Mouse (Mus musculus): ENCODE data around the gene Aldh1a3.

- TF ChIP-seq EP300 (IDR thresholded peaks at IDR 0.05) = no peak
- TF ChIP-seq CTCF (IDR thresholded peaks at IDR 0.05) = peak; percentile 94
Observed at GRCm38 (mm10) chr7:66434453-66434935, 7.2 kb upstream of the Aldh1a3 start.

Measured in lung, postnatal 0 days (tissue).